Comparison of ENCODE assay signal across 7 mouse cellular contexts in the genomic region with DNA sequence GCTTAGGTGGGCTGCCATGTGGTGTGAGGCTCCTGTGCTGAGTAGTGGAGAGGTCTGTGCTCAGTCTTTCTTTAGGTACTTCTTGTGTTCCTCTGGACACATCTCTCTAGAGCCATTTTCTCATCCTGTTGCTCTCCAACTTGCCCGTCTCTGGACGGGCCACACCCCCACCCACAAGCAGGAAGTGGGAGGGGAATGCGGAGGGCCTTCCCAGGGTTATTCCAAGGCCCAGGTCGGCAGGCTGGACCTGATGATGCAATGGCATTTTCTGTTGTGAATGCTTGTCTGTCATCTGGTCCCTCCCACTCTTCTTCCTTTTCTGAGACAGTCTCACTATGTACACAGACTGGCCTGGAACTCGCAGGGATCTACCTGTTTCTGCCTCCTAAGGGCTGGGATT. TPM values are rescaled to one million over a fixed set of nuclear protein-coding genes. Genes with fewer than 3 reads are reported as not detected.
DNase-seq lines count a peak whose midpoint lies in the region; ATAC-seq and TF ChIP-seq lines count a peak whose summit lies in the region.

No protein-coding gene starts in this region.

- intact Hi-C loops in left cerebral cortex, postnatal 14 days (cut with DNase I): no loop called here

- peaks cover 30% of the 10 kb centered on the region for H3K4me1 ChIP-seq in midbrain, embryonic 16.5 days (ENCODE audit: control insufficient read depth, insufficient read depth, low read length)

- H3K79me3 ChIP-seq in C2C12 (ENCODE audit: low read depth): peaks cover 47% of the 10 kb centered on the region

- no peak overlapping the region for H3K27ac ChIP-seq in midbrain, embryonic 16.5 days (ENCODE audit: low read length)

- WGBS in midbrain, embryonic 16.5 days: 42% methylated on average over 5 of the region's 5 CpGs

- no peak for ATAC-seq in midbrain, embryonic 16.5 days

- H3K4me3 ChIP-seq in C2C12 (ENCODE audit: insufficient read depth, poor library complexity, severe bottlenecking): peak overlapping the region; percentile 11
- H3K4me3 ChIP-seq in midbrain, embryonic 16.5 days (ENCODE audit: low read depth, low read length): no peak overlapping the region

- no peaks in the 10 kb centered on the region for H3K9me3 ChIP-seq in midbrain, embryonic 16.5 days (replicated peaks; ENCODE audit: control insufficient read depth, low read length, poor library complexity, severe bottlenecking)

- peak; percentile 66 for DNase-seq in Muller cell, postnatal 12 days (ENCODE audit: inconsistent ontology term)
- DNase-seq in heart, adult 8-10 months (ENCODE audit: low spot score): peak; percentile 60
- DNase-seq in kidney, postnatal 14 days: peak; percentile 74
- no peak for DNase-seq in left cerebral cortex, adult 9 months (ENCODE audit: low spot score in 2 of 2)
- no peak for DNase-seq in left cerebral cortex, postnatal 14 days (ENCODE audit: low spot score in 2 of 2)

- peaks cover 5% of the 10 kb centered on the region for H3K36me3 ChIP-seq in C2C12 (ENCODE audit: control insufficient read depth, insufficient read depth)
- peaks cover 8% of the 10 kb centered on the region for H3K36me3 ChIP-seq in midbrain, embryonic 16.5 days (ENCODE audit: control insufficient read depth, insufficient read depth, low read length)

- no peak overlapping the region for H3K9ac ChIP-seq in midbrain, embryonic 16.5 days (ENCODE audit: low read depth, low read length)

- H3ac ChIP-seq in C2C12 (ENCODE audit: control insufficient read depth, insufficient read length, low read depth): peak overlapping the region; percentile 52

- peaks cover 82% of the 10 kb centered on the region for H3K79me2 ChIP-seq in C2C12 (ENCODE audit: control insufficient read depth, insufficient read depth)

- TF ChIP-seq CTCF in C2C12 (IDR thresholded peaks at IDR 0.05; ENCODE audit: control insufficient read depth, insufficient read depth, insufficient read length): no peak

- no peaks in the 10 kb centered on the region for H3K27me3 ChIP-seq in C2C12 (ENCODE audit: control insufficient read depth, insufficient read depth, insufficient read length)
- H3K27me3 ChIP-seq in midbrain, embryonic 16.5 days (ENCODE audit: control insufficient read depth, insufficient read depth, low read depth, low read length): no peaks in the 10 kb centered on the region

- peak overlapping the region; percentile 5; the same call in 1 of the 2 replicates for H3K4me2 ChIP-seq in midbrain, embryonic 16.5 days (ENCODE audit: low read length)

TF ChIP-seq in C2C12, 6 proteins besides CTCF, POLR2A, EP300 and RAD21:
- TF ChIP-seq FOSL1 (IDR thresholded peaks at IDR 0.05; ENCODE audit: insufficient read depth, low read length, poor library complexity, severe bottlenecking) (no peak), CEBPB (IDR thresholded peaks at IDR 0.05; ENCODE audit: low read depth) (peak; percentile 88)

RNA-seq across cellular contexts. Expression of gene Zfp598, which starts 2.7 kb away (rescaled TPM):
- 34.6 TPM for polyA plus RNA-seq in C2C12 (2012; fragmentation: generic; extraction: Trizol)
- total RNA-seq in heart, adult 8-10 months (2022): 10 to 100 TPM; 14.3 to 17.0 (median 15.9) TPM
- polyA plus RNA-seq in midbrain, embryonic 16.5 days (2015; fragmentation: Nextera tagmentation; extraction: Ambion mirVana): 19.7 and 20.3 TPM in 2 replicates
- 10 to 100 TPM; 37.9 to 39.3 TPM for total RNA-seq in left cerebral cortex, postnatal 14 days (2021)

RNA-seq across cellular contexts. Expression of gene Npw, which starts 13.9 kb away (rescaled TPM):
- polyA plus RNA-seq in C2C12 (2012; fragmentation: generic; extraction: Trizol): 0.42 TPM
- not detected for total RNA-seq in heart, adult 8-10 months (2022)
- 0.36 and 0.90 TPM in 2 replicates for polyA plus RNA-seq in midbrain, embryonic 16.5 days (2015; fragmentation: Nextera tagmentation; extraction: Ambion mirVana)
- total RNA-seq in left cerebral cortex, postnatal 14 days (2021): 1 to 10 TPM in 1 of 2 experiments, under 1 TPM in 1; 0.95 to 1.4 TPM

RNA-seq across cellular contexts. Expression of gene Syngr3, which starts 17.6 kb away (rescaled TPM):
- polyA plus RNA-seq in C2C12 (2012; fragmentation: generic; extraction: Trizol): 0.61 TPM
- total RNA-seq in heart, adult 8-10 months (2022): under 1 TPM in 2 of 4 experiments, not detected in 2; 0.14 to 0.24 TPM
- polyA plus RNA-seq in midbrain, embryonic 16.5 days (2015; fragmentation: Nextera tagmentation; extraction: Ambion mirVana): 266 and 303 TPM in 2 replicates
- total RNA-seq in left cerebral cortex, postnatal 14 days (2021): 100 to 1,000 TPM; 228 to 245 TPM

RNA-seq across cellular contexts. Expression of gene Slc9a3r2, which starts 22.0 kb away (rescaled TPM):
- polyA plus RNA-seq in C2C12 (2012; fragmentation: generic; extraction: Trizol): 10.0 TPM
- 100 to 1,000 TPM in 2 of 4 experiments, 10 to 100 TPM in 2; 87.7 to 110 (median 101) TPM for total RNA-seq in heart, adult 8-10 months (2022)
- polyA plus RNA-seq in midbrain, embryonic 16.5 days (2015; fragmentation: Nextera tagmentation; extraction: Ambion mirVana): 43.3 and 43.7 TPM in 2 replicates
- 10 to 100 TPM; 52.6 to 53.0 TPM for total RNA-seq in left cerebral cortex, postnatal 14 days (2021)

RNA-seq across cellular contexts. Expression of gene Gfer, which starts 23.8 kb away (rescaled TPM):
- 62.8 TPM for polyA plus RNA-seq in C2C12 (2012; fragmentation: generic; extraction: Trizol)
- total RNA-seq in heart, adult 8-10 months (2022): 10 to 100 TPM; 20.0 to 22.2 (median 21.1) TPM
- 33.7 and 40.8 TPM in 2 replicates for polyA plus RNA-seq in midbrain, embryonic 16.5 days (2015; fragmentation: Nextera tagmentation; extraction: Ambion mirVana)
- 10 to 100 TPM; 19.0 to 19.1 TPM for total RNA-seq in left cerebral cortex, postnatal 14 days (2021)

Comparison
In these comparisons a context has a peak if more than half of its experiments do, and no peak if none do; other contexts are left out.
1. DNase-seq: peak in Muller cell, postnatal 12 days (single experiment), heart, adult 8-10 months (single experiment) and kidney, postnatal 14 days (single experiment); none in left cerebral cortex, adult 9 months (0 of 2) and left cerebral cortex, postnatal 14 days (0 of 2).
2. RNA of gene Syngr3, which starts 17.6 kb away (total RNA-seq): 228 to 245 TPM in left cerebral cortex, postnatal 14 days; 0.14 to 0.24 TPM in heart, adult 8-10 months; every median in the first group is over 100 times any median in the second.